Mouse (Mus musculus) cerebellum, postnatal 4 days (tissue): Measurements from ENCODE around the gene Pcdh9.
A peak's percentile ranks its signal among the peaks of the same experiment; 100 is the strongest.

Source experiments
- DNase-seq, 2 experiments: peaks; one replicate each; pipeline ENCODE4 v3.0.0; 2022; ENCODE audit warnings: low spot score in 2 of 2, mixed read lengths in 1 of 2

The Pcdh9 gene

GRCm38 (mm10) chr14:93381163-93381562 lies 509.3 kb downstream of the Pcdh9 start:
- peak in 1 of 2 experiments; percentile 10 for DNase-seq

- peak in 1 of 2 experiments; percentile 1 for DNase-seq
Observed at GRCm38 (mm10) chr14:93380757-93381156, 509.7 kb downstream of the Pcdh9 start.

- no peak for DNase-seq
Observed at GRCm38 (mm10) chr14:93376159-93376558, 514.3 kb downstream of the Pcdh9 start.

- DNase-seq = no peak
Observed at GRCm38 (mm10) chr14:93374181-93374580, 516.3 kb downstream of the Pcdh9 start.

- DNase-seq = no peak
Observed at GRCm38 (mm10) chr14:93354150-93354549, 536.3 kb downstream of the Pcdh9 start.

GRCm38 (mm10) chr14:93350906-93351305 lies 539.6 kb downstream of the Pcdh9 start:
- DNase-seq = peak in 1 of 2 experiments; percentile 72

- peak in 1 of 2 experiments; percentile 33 for DNase-seq
Observed at GRCm38 (mm10) chr14:93349166-93349565, 541.3 kb downstream of the Pcdh9 start.

- no peak for DNase-seq
Observed at GRCm38 (mm10) chr14:93347031-93347430, 543.4 kb downstream of the Pcdh9 start.

GRCm38 (mm10) chr14:93342781-93343180 lies 547.7 kb downstream of the Pcdh9 start:
- DNase-seq = peak in 1 of 2 experiments; percentile 33

- DNase-seq = no peak
Observed at GRCm38 (mm10) chr14:93341390-93341789, 549.1 kb downstream of the Pcdh9 start.

- no peak for DNase-seq
Observed at GRCm38 (mm10) chr14:93329247-93329646, 561.2 kb downstream of the Pcdh9 start.

- no peak for DNase-seq
Observed at GRCm38 (mm10) chr14:93317393-93317792, 573.1 kb downstream of the Pcdh9 start.

- no peak for DNase-seq
Observed at GRCm38 (mm10) chr14:93288361-93288760, 602.1 kb downstream of the Pcdh9 start.

GRCm38 (mm10) chr14:93287642-93288041 lies 602.8 kb downstream of the Pcdh9 start:
- DNase-seq = no peak

- DNase-seq = no peak
Observed at GRCm38 (mm10) chr14:93285136-93285535, 605.3 kb downstream of the Pcdh9 start.

- DNase-seq = no peak
Observed at GRCm38 (mm10) chr14:93284009-93284408, 606.5 kb downstream of the Pcdh9 start.

GRCm38 (mm10) chr14:93275661-93276060 lies 614.8 kb downstream of the Pcdh9 start:
- no peak for DNase-seq

- no peak for DNase-seq
Observed at GRCm38 (mm10) chr14:93274767-93275166, 615.7 kb downstream of the Pcdh9 start.

GRCm38 (mm10) chr14:93253411-93253810 lies 637.1 kb downstream of the Pcdh9 start:
- no peak for DNase-seq

- DNase-seq = no peak
Observed at GRCm38 (mm10) chr14:93240263-93240662, 650.2 kb downstream of the Pcdh9 start.

- DNase-seq = no peak
Observed at GRCm38 (mm10) chr14:93234333-93234732, 656.1 kb downstream of the Pcdh9 start.

GRCm38 (mm10) chr14:93233599-93233998 lies 656.9 kb downstream of the Pcdh9 start:
- no peak for DNase-seq

GRCm38 (mm10) chr14:93214846-93215245 lies 675.6 kb downstream of the Pcdh9 start:
- peak; percentile 84 to 95 for DNase-seq

- no peak for DNase-seq
Observed at GRCm38 (mm10) chr14:93199791-93200190, 690.7 kb downstream of the Pcdh9 start.
